Mouse (Mus musculus): ENCODE results near the gene Gm28051.

Gene Gm28051

DNA sequence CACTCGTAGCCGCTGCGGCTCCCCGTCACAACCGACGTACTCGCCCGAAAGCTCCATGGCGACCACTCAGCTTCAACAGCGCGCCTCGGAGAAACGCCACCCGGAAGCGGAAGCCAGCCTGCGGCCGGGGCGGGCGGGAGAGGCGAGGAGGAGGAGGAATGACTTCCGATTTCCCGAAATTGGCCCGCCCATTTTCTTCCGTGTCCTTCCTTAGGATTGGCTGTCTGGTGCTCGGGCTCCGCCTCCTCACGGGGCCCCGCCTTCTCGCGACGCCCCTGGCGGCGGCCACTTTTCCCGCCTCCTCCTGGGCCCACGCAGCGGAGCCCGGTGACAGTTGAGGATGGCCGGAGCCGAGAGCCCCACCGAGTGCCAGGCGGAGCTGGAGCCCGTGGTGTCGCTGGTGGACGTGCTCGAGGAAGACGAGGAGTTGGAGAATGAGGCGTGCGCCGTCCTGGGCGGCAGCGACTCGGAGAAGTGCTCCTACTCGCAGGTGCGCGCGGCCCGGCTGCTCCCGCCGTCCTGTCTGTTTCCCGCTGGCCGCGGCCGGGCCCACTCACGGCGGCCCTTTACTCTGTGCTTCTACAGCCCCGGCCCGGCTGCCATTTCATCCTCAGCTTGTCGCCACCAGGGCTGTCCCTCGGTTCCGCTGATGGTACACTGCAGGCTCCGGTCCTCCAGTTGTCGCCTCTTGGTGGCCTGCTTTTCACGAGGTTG lies at the start of gene Gm28051, which contains the start of the genes Gon7 and Ubr7:
Gene Gm28051, minus strand, starts transcription at position 77 of the 714 bp plus-strand sequence.
Gene Gon7, minus strand, starts transcription at position 115 of the 714 bp plus-strand sequence.
Gene Ubr7, plus strand, starts transcription at position 279 of the 714 bp plus-strand sequence.
- peak; percentile 95 to 96 for DNase-seq (ENCODE audit: low spot score in 2 of 2)

GRCm38 (mm10) chr12:102799528-102799927 lies 42.0 kb upstream of the Gm28051 start:
- no peak for DNase-seq (ENCODE audit: low spot score in 2 of 2)

DNA sequence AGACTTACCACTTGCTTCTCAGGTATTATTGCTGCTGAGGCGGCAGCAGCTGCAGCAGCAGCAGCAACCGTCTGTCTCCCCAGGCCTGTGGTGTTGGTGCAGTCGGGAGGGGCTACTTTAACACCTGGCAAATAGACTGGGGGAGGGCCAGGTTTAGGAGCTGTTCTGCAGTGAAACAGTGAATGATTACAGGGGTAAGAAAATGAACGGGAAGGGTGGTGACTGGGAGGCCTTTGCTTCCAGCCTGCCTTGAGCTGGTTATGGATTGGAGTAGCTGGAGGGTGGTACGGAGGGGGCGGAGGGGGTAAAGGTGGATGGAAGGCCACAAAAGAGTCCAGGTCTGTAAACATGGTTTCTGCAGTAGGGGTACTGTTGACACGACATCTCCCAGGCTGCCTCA lies 30.4 kb upstream of the Gm28051 start:
- DNase-seq (ENCODE audit: low spot score in 2 of 2) = no peak

- DNase-seq (ENCODE audit: low spot score in 2 of 2) = no peak
These were observed 28.0 kb upstream of the Gm28051 start for GRCm38 (mm10) chr12:102785593-102785985.

- no peak for DNase-seq (ENCODE audit: low spot score in 2 of 2)
These were observed 27.5 kb upstream of the Gm28051 start for GRCm38 (mm10) chr12:102784899-102785592.

DNA sequence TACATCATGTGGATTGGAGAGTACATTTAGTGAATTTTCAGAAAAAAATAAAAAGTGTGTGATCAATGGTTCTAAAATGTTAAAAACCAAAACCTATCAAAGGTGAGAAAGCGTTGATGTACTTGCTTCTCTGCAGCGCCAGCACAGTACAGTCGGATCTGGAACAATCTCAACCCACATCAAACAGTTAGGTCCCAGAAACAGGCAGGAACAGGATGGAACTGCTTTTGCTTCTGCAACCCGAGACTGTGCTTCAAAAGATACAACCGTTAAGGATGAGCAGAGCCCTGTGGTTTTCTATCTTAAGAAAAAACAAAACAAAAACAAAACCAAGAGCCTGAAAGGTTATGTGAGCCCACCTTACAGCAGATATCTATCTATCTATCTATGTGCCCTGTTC lies 25.3 kb upstream of the Gm28051 start:
- no peak for DNase-seq (ENCODE audit: low spot score in 2 of 2)

DNA sequence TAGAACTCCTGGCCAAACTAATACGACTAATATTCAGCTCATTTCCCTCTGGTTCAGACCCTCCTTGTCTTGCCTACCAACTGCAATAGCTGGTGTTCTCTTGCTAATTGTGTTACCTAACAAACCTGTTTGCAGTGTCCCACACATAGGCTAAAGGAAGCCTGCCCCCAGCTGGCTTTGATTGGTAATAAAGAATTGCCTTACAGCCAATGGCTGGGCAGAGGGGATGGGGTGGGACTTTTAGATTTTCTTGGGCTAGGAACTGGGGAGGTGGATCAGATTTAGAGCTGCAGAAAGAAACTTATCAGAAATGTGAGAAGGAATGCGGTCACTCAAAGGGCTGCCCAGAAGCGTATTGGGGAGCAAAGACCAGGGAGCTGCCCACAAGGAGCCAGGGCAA lies 21.9 kb upstream of the Gm28051 start:
- DNase-seq (ENCODE audit: low spot score in 2 of 2) = no peak

DNA sequence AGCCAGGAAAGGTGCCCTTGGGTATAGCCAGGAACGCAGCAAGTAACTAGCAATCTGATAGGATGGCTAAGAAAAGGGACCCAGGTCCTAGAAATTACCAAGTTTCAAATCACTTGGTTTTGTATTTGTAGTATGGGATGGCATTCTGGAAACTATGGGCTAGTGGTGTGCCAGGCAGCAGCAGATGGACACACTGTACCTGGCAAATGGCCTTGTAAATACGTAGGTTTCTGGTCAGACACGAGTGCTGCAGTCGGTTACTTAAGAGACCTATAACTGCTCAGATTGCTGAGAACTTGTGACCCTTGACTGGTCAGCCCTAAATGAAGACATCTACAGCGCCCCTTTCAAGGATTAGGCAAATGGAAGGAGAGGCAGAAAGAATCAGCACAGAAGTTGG lies 20.6 kb upstream of the Gm28051 start:
- no peak for DNase-seq (ENCODE audit: low spot score in 2 of 2)

- no peak for DNase-seq (ENCODE audit: low spot score in 2 of 2)
These were observed 18.5 kb upstream of the Gm28051 start for GRCm38 (mm10) chr12:102776035-102776434.

GRCm38 (mm10) chr12:102772676-102773075 lies 15.1 kb upstream of the Gm28051 start:
- DNase-seq (ENCODE audit: low spot score in 2 of 2) = no peak

DNA sequence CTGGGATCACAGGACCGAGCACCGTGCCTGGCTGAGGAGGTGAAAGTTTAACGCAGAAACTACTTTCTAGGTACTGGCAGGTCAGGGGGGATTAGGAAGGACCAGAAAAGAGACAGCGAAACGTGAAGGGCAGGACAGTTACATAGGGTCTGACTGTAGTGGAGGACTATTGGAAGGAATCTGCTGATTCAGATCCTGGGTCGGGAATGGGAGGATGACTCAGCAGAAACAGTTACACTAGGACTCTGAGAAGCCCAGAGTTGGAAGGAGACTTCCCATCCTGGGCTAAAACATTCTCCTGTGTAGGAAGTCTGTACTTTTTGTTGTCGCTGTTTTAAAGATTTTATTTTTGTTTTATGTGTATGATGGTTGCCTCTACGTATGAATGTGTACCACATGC lies 14.0 kb upstream of the Gm28051 start:
- no peak for DNase-seq (ENCODE audit: low spot score in 2 of 2)

GRCm38 (mm10) chr12:102769000-102769399 lies 11.4 kb upstream of the Gm28051 start:
- DNase-seq (ENCODE audit: low spot score in 2 of 2) = no peak

DNA sequence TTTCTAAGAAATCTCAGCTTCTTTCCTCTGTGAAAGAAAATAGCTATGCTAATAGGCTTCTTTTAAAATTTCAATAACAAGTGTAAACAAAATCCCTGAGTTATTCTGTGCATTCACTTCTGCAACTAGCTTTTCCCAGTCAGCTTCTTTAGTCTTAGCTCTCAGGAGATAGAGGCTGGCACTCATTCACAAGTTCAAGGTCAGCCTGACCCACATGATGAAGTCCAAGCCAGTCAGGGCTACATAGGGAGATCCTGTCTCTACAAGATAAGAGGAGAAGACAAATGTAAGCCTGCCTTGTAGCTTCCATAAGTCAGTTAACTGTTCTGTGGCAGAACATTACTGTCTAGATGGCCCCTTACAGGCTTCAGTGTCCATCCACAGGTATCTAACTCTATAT lies 6.1 kb upstream of the Gm28051 start:
- DNase-seq (ENCODE audit: low spot score in 2 of 2) = no peak

- DNase-seq (ENCODE audit: low spot score in 2 of 2) = no peak
These were observed 4.1 kb upstream of the Gm28051 start for GRCm38 (mm10) chr12:102761668-102762067.

DNA sequence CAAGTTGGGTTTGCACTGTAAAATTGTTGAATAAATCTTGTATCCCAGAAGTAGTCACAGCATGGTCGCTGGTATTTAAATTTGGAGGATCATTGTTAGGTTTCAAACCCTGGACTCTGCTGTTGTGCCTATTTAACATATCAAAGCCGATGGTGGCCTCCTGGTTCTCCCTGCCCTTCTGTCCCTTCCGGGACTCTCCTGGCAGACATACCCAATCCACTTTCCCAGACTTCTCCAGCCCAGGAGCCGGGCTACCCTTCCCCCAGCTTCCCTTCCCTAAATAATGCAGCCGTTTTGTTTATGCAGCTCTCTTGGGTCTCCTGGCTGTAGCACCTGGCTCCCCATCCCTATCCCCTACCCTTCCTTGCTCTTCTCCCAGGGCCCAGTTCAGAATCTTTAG lies 1.4 kb upstream of the Gm28051 start:
- DNase-seq (ENCODE audit: low spot score in 2 of 2) = no peak

GRCm38 (mm10) chr12:102758403-102758756 lies 815 bp upstream of the Gm28051 start, which contains the start of gene Gm20604:
Gene Gm20604, minus strand, starts transcription at chr12:102758672.
- no peak for DNase-seq (ENCODE audit: low spot score in 2 of 2)

GRCm38 (mm10) chr12:102757055-102757688 lies 393 bp downstream of the Gm28051 start:
- no peak for DNase-seq (ENCODE audit: low spot score in 2 of 2)

DNA sequence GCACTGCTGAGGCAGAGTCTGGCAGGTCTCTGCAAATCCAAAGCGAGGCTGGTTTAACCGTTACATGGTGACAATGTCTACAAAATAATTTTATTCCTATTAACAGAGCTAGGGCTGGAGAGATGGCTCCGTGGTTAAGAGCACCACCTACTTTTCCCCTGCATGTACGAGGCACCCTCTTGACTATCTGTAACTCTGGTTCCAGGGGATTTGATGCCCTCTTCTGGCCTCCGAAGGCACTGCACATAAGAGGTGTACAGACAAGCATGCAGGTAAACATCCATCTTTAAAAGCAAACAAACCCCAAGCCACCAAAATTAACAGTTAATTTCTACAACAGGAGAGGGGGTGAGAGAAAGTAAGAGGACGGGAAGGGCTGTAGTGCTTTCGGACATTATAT lies 1.3 kb downstream of the Gm28051 start:
- DNase-seq (ENCODE audit: low spot score in 2 of 2) = no peak

GRCm38 (mm10) chr12:102748256-102748655 lies 9.3 kb downstream of the Gm28051 start:
- DNase-seq (ENCODE audit: low spot score in 2 of 2) = no peak

GRCm38 (mm10) chr12:102744839-102745238 lies 12.7 kb downstream of the Gm28051 start:
- no peak for DNase-seq (ENCODE audit: low spot score in 2 of 2)

- peak; percentile 90 to 92 for DNase-seq (ENCODE audit: low spot score in 2 of 2)
These were observed 13.7 kb downstream of the Gm28051 start, which contains the start of the genes Moap1 and Tmem251 for GRCm38 (mm10) chr12:102743589-102744574. Gene Moap1, minus strand, starts transcription at chr12:102743661. Gene Tmem251, plus strand, starts transcription at chr12:102743762.

Data from heart, adult 9 months (tissue).